Mouse (Mus musculus) heart, postnatal 10 days (tissue): ENCODE data around the gene Pla2g7. TPM values are rescaled to one million over a fixed set of nuclear protein-coding genes. Genes with fewer than 3 reads are reported as not detected.
"Not testable (repeated sequence)": the region's sequence is repeated elsewhere in the genome, so short reads cannot be mapped to it uniquely, and the experiment has no call there.

Experiments
- DNase-seq, 2 experiments: peaks; one replicate each; pipeline ENCODE4 v3.0.0; 2021
- intact Hi-C: fragments of 180-260 bp; cut with DNase I; formaldehyde crosslinking; loops from one replicate; pipeline ENCODE4 v1.15.1; 2025
- total RNA-seq, 2 experiments: library from RNA; stranded (reverse); gene quantifications; 2 replicates each; pipeline ENCODE4 v1.2.3; 2021

Gene Pla2g7
- total RNA-seq: 1 to 10 TPM; 2.9 to 9.4 TPM

- intact Hi-C loops: no loop called here
- peak; percentile 43 to 53 for DNase-seq
These were observed at the start of gene Pla2g7 for GRCm38 (mm10) chr17:43567992-43568888. Pla2g7 (plus strand) TSS chr17:43568098.

GRCm38 (mm10) chr17:43518644-43519409 lies 49.1 kb upstream of the Pla2g7 start:
- DNase-seq: peak; percentile 70 to 86
- intact Hi-C loops: loop anchor here (1.0 to 5.0 kb wide), 4 partner anchors 87 to 254 kb away; no protein-coding TSS in a partner anchor

GRCm38 (mm10) chr17:43520166-43520565 lies 47.7 kb upstream of the Pla2g7 start:
- DNase-seq: no peak
- intact Hi-C loops: no loop called here

GRCm38 (mm10) chr17:43530507-43530906 lies 37.4 kb upstream of the Pla2g7 start:
- no peak for DNase-seq
- intact Hi-C loops: no loop called here

- intact Hi-C loops: no loop called here
- DNase-seq: no peak
These were observed 36.7 kb upstream of the Pla2g7 start for GRCm38 (mm10) chr17:43531192-43531591.

- DNase-seq: peak; percentile 54 to 67
- intact Hi-C loops: no loop called here
These were observed 33.3 kb upstream of the Pla2g7 start for GRCm38 (mm10) chr17:43534362-43535222.

GRCm38 (mm10) chr17:43536841-43537240 lies 31.1 kb upstream of the Pla2g7 start:
- DNase-seq, intact Hi-C loops: not testable (repeated sequence)

GRCm38 (mm10) chr17:43538767-43539166 lies 29.1 kb upstream of the Pla2g7 start:
- DNase-seq: no peak
- intact Hi-C loops: no loop called here

GRCm38 (mm10) chr17:43543539-43543938 lies 24.4 kb upstream of the Pla2g7 start, which contains the start of gene Ankrd66:
Ankrd66 (minus strand) TSS chr17:43543639.
- no peak for DNase-seq
- intact Hi-C loops: no loop called here

- intact Hi-C loops: no loop called here
- DNase-seq: no peak
These were observed 23.9 kb upstream of the Pla2g7 start for GRCm38 (mm10) chr17:43544040-43544439.

GRCm38 (mm10) chr17:43551122-43551630 lies 16.7 kb upstream of the Pla2g7 start:
- intact Hi-C loops: no loop called here
- DNase-seq: no peak

- DNase-seq: peak; percentile 8 to 9
- intact Hi-C loops: loop anchor here (5.0 kb wide), 1 partner anchor 43 kb away; no protein-coding TSS in a partner anchor
These were observed 13.1 kb upstream of the Pla2g7 start for GRCm38 (mm10) chr17:43554516-43555403.

GRCm38 (mm10) chr17:43557104-43557503 lies 10.8 kb upstream of the Pla2g7 start:
- intact Hi-C loops: loop anchor here (5.0 kb wide), 1 partner anchor 40 kb away; no protein-coding TSS in a partner anchor
- no peak for DNase-seq

- peak; percentile 51 to 62 for DNase-seq
- intact Hi-C loops: loop anchor here (5.0 kb wide), 1 partner anchor 40 kb away; no protein-coding TSS in a partner anchor
These were observed 10.3 kb upstream of the Pla2g7 start for GRCm38 (mm10) chr17:43557541-43558090.

GRCm38 (mm10) chr17:43558678-43559077 lies 9.2 kb upstream of the Pla2g7 start:
- intact Hi-C loops: loop anchor here (5.0 kb wide), 1 partner anchor 39 kb away; no protein-coding TSS in a partner anchor
- no peak for DNase-seq

- DNase-seq: no peak
- intact Hi-C loops: no loop called here
These were observed 4.5 kb upstream of the Pla2g7 start for GRCm38 (mm10) chr17:43563192-43563987.

- intact Hi-C loops: no loop called here
- no peak for DNase-seq
These were observed 306 bp upstream of the Pla2g7 start for GRCm38 (mm10) chr17:43567593-43567991.

- DNase-seq: no peak
- intact Hi-C loops: no loop called here
These were observed 1.4 kb downstream of the Pla2g7 start for GRCm38 (mm10) chr17:43569287-43569686.
